Mouse (Mus musculus) erythroid progenitor cell, adult 5-6 weeks (primary cell): ENCODE results near the gene Cpm. TPM values are rescaled to one million over a fixed set of nuclear protein-coding genes. Genes with fewer than 3 reads are reported as not detected.
"Not testable (repeated sequence)": the region's sequence is repeated elsewhere in the genome, so short reads cannot be mapped to it uniquely, and the experiment has no call there.

Experiments
- ATAC-seq: replicated peaks from 2 replicates; pipeline ENCODE4 v1.8.0; 2016; ENCODE audit warnings: moderate number of reproducible peaks, mild to moderate bottlenecking, moderate TSS enrichment, inconsistent platforms; ENCODE audit not compliant: poor library complexity, low FRiP score, severe bottlenecking
- total RNA-seq, 2 experiments: library from RNA; stranded (forward) in 1 of 2; stranded (reverse) in 1 of 2; fragments of 150-400 nt in 1 of 2; fragments of 186-747, 209-891 nt in 1 of 2; gene quantifications; 2 replicates each; pipeline versions ENCODE4 v1.2.3 to v1.2.4; 2015 to 2017; ENCODE audit warnings: low replicate concordance in 2 of 2

Gene Cpm
- total RNA-seq, 2 experiments from 2014 or later: 5.4 to 9.6 TPM

- no peak for ATAC-seq
Measured at GRCm38 (mm10) chr10:117708376-117708775, 79.1 kb downstream of the Cpm start.

- no peak for ATAC-seq
Measured at GRCm38 (mm10) chr10:117708856-117709255, 79.6 kb downstream of the Cpm start.

GRCm38 (mm10) chr10:117709326-117709830 lies 80.1 kb downstream of the Cpm start:
- ATAC-seq: peak; percentile 31; the same call in 1 of the 2 replicates

GRCm38 (mm10) chr10:117709930-117710603 lies 80.8 kb downstream of the Cpm start:
- ATAC-seq: peak; percentile 64

- peak; percentile 89 for ATAC-seq
Measured at GRCm38 (mm10) chr10:117710604-117711141, 81.4 kb downstream of the Cpm start, which contains the start of gene Mdm2. Gene Mdm2, minus strand, starts transcription at chr10:117710758.

GRCm38 (mm10) chr10:117711408-117711807 lies 82.1 kb downstream of the Cpm start:
- no peak for ATAC-seq

- ATAC-seq: no peak
Measured at GRCm38 (mm10) chr10:117712191-117712754, 83.0 kb downstream of the Cpm start.

GRCm38 (mm10) chr10:117712871-117713270 lies 83.6 kb downstream of the Cpm start:
- no peak for ATAC-seq

GRCm38 (mm10) chr10:117713466-117713865 lies 84.2 kb downstream of the Cpm start:
- ATAC-seq: no peak

- ATAC-seq: no peak
Measured at GRCm38 (mm10) chr10:117714048-117714545, 84.8 kb downstream of the Cpm start.

- no peak for ATAC-seq
Measured at GRCm38 (mm10) chr10:117714928-117715500, 85.7 kb downstream of the Cpm start.

GRCm38 (mm10) chr10:117715654-117716053 lies 86.4 kb downstream of the Cpm start:
- ATAC-seq: not testable (repeated sequence)

- no peak for ATAC-seq
Measured at GRCm38 (mm10) chr10:117716686-117717085, 87.4 kb downstream of the Cpm start.

GRCm38 (mm10) chr10:117717583-117717982 lies 88.3 kb downstream of the Cpm start:
- ATAC-seq: no peak

- ATAC-seq: no peak
Measured at GRCm38 (mm10) chr10:117718161-117719119, 89.1 kb downstream of the Cpm start.

- ATAC-seq: no peak
Measured at GRCm38 (mm10) chr10:117724136-117724718, 94.9 kb downstream of the Cpm start.

- no peak for ATAC-seq
Measured at GRCm38 (mm10) chr10:117724804-117725361, 95.6 kb downstream of the Cpm start.

- ATAC-seq: no peak
Measured at GRCm38 (mm10) chr10:117725671-117726070, 96.4 kb downstream of the Cpm start.

GRCm38 (mm10) chr10:117726350-117726749 lies 97.0 kb downstream of the Cpm start:
- no peak for ATAC-seq
